Mouse (Mus musculus): ENCODE results near the gene Apc2. TPM values are rescaled to one million over a fixed set of nuclear protein-coding genes. Genes with fewer than 3 reads are reported as not detected.
A peak's percentile ranks its signal among the peaks of the same experiment; 100 is the strongest.

Apc2 gene
- polyA plus RNA-seq, 1 experiment from 2014 or later, result 18.3 TPM

DNA sequence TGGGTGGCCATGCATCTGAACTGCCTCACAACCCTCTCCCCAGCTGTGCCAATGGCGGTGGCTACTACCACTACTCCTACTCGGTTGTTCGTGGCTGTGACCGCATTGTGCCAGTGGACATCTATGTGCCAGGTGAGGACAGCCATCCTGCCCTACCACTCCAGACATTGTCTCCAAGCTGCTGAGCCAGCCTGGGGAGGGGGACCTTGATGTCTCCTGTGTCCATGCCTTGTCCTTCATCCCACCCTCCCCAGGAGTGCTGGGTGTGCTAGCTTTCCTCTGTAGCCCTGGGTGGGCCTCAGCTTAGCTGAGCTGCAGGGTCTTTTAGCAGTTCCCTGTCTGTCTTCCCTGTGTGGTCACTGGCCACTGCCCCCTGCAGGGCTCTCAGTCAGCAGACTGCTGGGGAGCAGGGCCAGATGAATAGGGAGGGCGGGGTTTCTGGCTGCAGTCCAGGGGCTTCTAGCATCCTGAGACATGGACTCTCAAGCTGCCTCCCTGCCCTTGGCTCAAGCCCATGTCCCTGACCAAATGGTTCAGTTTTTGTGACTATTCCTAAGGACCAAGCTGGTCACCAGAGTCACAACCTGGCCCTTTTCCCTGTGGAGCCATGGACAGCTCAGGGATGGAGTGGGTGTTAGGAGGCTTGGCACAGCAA, 39.8 kb upstream of the Apc2 start:
- H3K36me3 ChIP-seq, result peaks cover 59% of the 10 kb centered on the region
- H3K27ac ChIP-seq, result no peak overlapping the region
- H3K9me3 ChIP-seq, result no peaks in the 10 kb centered on the region
- no peak for ATAC-seq (ENCODE audit: insufficient number of reproducible peaks, insufficient read depth, low FRiP score, low TSS enrichment)
- no peak overlapping the region for H3K9ac ChIP-seq
- no peak overlapping the region for H3K4me2 ChIP-seq (replicated peaks)
- 83% methylated on average over 5 of the region's 5 CpGs for WGBS
- H3K27me3 ChIP-seq, result no peaks in the 10 kb centered on the region
- H3K4me3 ChIP-seq, result no peak overlapping the region
- H3K4me1 ChIP-seq, result peaks cover 18% of the 10 kb centered on the region

DNA sequence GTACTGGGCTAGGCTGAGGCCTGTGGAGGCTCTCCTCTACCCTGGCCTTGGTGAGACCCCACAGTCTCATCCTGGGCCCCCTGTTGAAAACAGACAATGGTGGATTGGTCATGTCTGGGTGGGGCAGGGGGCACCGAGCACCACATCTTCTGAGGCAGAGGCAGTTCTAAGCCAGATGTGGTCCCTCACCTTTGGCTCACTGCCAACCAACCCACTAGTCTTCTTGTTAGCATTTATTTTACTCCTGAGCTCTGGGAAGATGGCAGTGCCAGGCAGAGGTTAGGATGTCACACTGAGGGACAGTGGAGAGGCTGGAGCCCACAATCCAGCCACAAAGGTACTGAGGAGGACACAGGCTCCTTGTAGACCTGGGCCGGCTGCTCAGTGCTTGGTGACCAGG, 37.8 kb upstream of the Apc2 start:
- no peak overlapping the region for H3K27ac ChIP-seq
- no peak for ATAC-seq (ENCODE audit: insufficient number of reproducible peaks, insufficient read depth, low FRiP score, low TSS enrichment)
- no peak overlapping the region for H3K4me2 ChIP-seq (replicated peaks)
- H3K4me1 ChIP-seq, result peaks cover 25% of the 10 kb centered on the region
- peaks cover 59% of the 10 kb centered on the region for H3K36me3 ChIP-seq
- no peaks in the 10 kb centered on the region for H3K9me3 ChIP-seq
- no peak overlapping the region for H3K9ac ChIP-seq
- no peak overlapping the region for H3K4me3 ChIP-seq
- no peaks in the 10 kb centered on the region for H3K27me3 ChIP-seq
- WGBS, result 78% methylated on average over 2 of the region's 2 CpGs

DNA sequence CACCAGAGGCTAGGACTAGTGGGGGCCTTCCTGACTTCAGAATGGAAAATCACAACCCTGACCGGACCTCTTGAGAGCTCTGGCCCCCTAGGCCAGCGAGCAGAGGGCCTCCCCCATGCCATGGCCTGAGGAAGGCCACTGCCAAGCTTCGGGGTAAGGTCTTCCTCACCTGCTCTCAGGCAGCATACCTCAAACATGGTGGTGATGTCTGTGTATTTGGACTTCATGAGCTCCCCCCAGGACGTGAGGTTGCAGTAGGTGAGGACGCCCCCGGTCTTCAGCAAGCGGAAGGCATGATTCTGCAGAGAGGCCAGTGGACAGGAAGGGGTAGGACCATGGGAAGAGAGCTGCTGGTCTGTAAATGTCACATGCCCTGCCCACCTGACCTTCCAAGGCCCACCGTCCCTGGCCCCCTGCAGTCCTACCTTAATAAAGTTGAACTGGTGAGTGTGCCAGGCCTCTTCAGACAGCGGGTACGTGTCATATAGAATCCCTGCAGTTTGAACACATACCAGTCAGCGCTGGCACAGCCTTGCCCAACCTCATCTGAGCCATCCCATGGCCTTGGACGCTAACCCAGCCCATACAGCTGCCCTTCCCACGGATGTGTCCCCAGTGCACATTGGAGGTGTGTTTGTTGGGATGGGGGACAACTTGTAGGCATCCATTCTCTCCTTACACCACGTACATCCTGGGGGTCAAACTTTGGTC, 36.9 kb upstream of the Apc2 start:
- Histone ChIP-seq H3K4me2 (replicated peaks) (no peak overlapping the region), H3K27me3 (no peaks in the 10 kb centered on the region), H3K27ac (no peak overlapping the region), H3K4me3 (no peak overlapping the region), H3K36me3 (peaks cover 50% of the 10 kb centered on the region), H3K9me3 (no peaks in the 10 kb centered on the region), H3K9ac (no peak overlapping the region), H3K4me1 (peaks cover 25% of the 10 kb centered on the region)
- WGBS, result 88% methylated on average over 14 of the region's 14 CpGs
- ATAC-seq (ENCODE audit: insufficient number of reproducible peaks, insufficient read depth, low FRiP score, low TSS enrichment), result no peak

- Histone ChIP-seq H3K9me3 (no peaks in the 10 kb centered on the region), H3K4me2 (replicated peaks) (peak overlapping the region; percentile 89), H3K27ac (no peak overlapping the region), H3K4me3 (peak overlapping the region; percentile 57; the same call in 1 of the 2 replicates), H3K4me1 (peaks cover 25% of the 10 kb centered on the region), H3K9ac (0 out of 2 replicates have a peak overlapping the region, but pooled peaks have one; percentile 67), H3K27me3 (no peaks in the 10 kb centered on the region), H3K36me3 (peaks cover 45% of the 10 kb centered on the region)
- 82% methylated on average over 6 of the region's 6 CpGs for WGBS
- ATAC-seq (ENCODE audit: insufficient number of reproducible peaks, insufficient read depth, low FRiP score, low TSS enrichment), result no peak
These were observed 36.3 kb upstream of the Apc2 start for GRCm38 (mm10) chr10:80259463-80259805.

- H3K9ac ChIP-seq, result peak overlapping the region; percentile 67
- H3K4me2 ChIP-seq (replicated peaks), result peak overlapping the region; percentile 89
- WGBS, result 8% methylated on average over 19 of the region's 19 CpGs
- H3K27me3 ChIP-seq, result no peaks in the 10 kb centered on the region
- peak overlapping the region; percentile 57 for H3K4me3 ChIP-seq
- H3K27ac ChIP-seq, result peak overlapping the region; percentile 97
- no peak for ATAC-seq (ENCODE audit: insufficient number of reproducible peaks, insufficient read depth, low FRiP score, low TSS enrichment)
- peaks cover 25% of the 10 kb centered on the region for H3K4me1 ChIP-seq
- H3K36me3 ChIP-seq, result peaks cover 39% of the 10 kb centered on the region
- no peaks in the 10 kb centered on the region for H3K9me3 ChIP-seq
These were observed 35.7 kb upstream of the Apc2 start for GRCm38 (mm10) chr10:80259861-80260641.

DNA sequence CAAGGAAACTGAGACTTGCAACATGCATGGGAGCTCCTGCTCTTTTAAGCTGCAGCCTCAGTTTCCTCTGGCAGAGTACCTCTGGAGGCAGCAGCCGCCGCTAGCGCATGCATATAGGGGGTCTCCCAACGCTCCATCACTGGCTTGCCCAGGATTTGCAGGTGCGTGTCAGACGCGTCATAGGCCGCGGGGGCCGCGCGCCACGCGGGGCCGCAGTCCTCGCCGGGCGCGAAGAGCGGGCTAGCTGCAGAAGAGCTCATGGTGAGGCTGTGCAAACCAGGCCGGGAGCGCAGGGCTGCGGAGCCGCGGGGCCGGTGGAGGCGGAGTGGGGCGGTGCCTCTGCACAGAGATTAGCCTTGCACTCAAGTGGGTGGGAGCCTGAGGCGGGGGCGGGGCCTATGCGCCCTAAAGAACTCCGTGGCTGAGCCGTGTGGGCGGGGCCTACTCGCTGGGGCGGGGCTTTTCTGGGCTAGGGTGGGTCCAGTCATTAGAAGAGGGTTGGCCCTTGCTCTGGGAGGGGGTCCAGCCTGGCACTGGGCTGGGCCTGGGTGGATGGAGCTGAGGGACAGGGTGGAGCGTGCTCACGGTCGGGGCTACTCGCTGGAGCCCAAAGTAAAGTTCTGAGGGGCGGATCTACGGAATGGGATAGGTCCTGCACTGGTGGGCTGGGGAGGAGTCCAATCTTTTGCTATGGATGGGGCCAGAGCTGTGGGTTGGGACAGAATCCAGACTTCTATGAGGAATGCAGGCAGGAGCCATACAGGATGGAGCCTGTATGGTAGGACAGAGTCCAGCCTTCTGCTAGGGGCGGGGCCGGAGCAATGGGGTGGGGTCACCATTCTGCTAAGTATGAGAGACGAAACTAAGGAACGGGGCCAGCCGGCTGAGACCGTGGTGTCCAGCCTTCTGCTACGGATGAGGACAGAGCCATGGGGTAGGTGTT, 34.9 kb upstream of the Apc2 start, which contains the start of the genes Gamt and Dazap1:
TSS of gene Gamt (minus strand) at position 371 of the 943 bp plus-strand sequence.
TSS of gene Dazap1 (plus strand) at position 845 of the 943 bp plus-strand sequence.
- under 1% methylated on average over 49 of the region's 49 CpGs for WGBS
- H3K4me2 ChIP-seq (replicated peaks), result peak within 1 kb of the TSS; percentile 89
- no peaks in the 10 kb centered on the region for H3K9me3 ChIP-seq
- H3K27ac ChIP-seq, result peak within 1 kb of the TSS; percentile 97
- no peaks in the 10 kb centered on the region for H3K27me3 ChIP-seq
- peak within 1 kb of the TSS; percentile 67 for H3K9ac ChIP-seq
- peaks cover 29% of the 10 kb centered on the region for H3K4me1 ChIP-seq
- peak within 1 kb of the TSS; percentile 57 for H3K4me3 ChIP-seq
- peak; percentile 90 for ATAC-seq (ENCODE audit: insufficient number of reproducible peaks, insufficient read depth, low FRiP score, low TSS enrichment)
- peaks cover 30% of the 10 kb centered on the region for H3K36me3 ChIP-seq

GRCm38 (mm10) chr10:80261585-80261968, 34.2 kb upstream of the Apc2 start:
- Histone ChIP-seq H3K4me3 (peak overlapping the region; percentile 57), H3K36me3 (peaks cover 24% of the 10 kb centered on the region), H3K9me3 (no peaks in the 10 kb centered on the region), H3K9ac (peak overlapping the region; percentile 67; the same call in 1 of the 2 replicates), H3K4me1 (peaks cover 36% of the 10 kb centered on the region), H3K27me3 (no peaks in the 10 kb centered on the region), H3K27ac (peak overlapping the region; percentile 97), H3K4me2 (replicated peaks) (peak overlapping the region; percentile 89)
- WGBS, result 1% methylated on average over 14 of the region's 14 CpGs
- ATAC-seq (ENCODE audit: insufficient number of reproducible peaks, insufficient read depth, low FRiP score, low TSS enrichment), result peak; percentile 50

GRCm38 (mm10) chr10:80262169-80262568, 33.6 kb upstream of the Apc2 start:
- ATAC-seq (ENCODE audit: insufficient number of reproducible peaks, insufficient read depth, low FRiP score, low TSS enrichment), result no peak
- Histone ChIP-seq H3K4me1 (peaks cover 42% of the 10 kb centered on the region), H3K36me3 (peaks cover 19% of the 10 kb centered on the region), H3K9me3 (no peaks in the 10 kb centered on the region), H3K27ac (peak overlapping the region; percentile 97; the same call in 1 of the 2 replicates), H3K4me2 (replicated peaks) (peak overlapping the region; percentile 89), H3K27me3 (no peaks in the 10 kb centered on the region), H3K4me3 (peak overlapping the region; percentile 57; the same call in 1 of the 2 replicates), H3K9ac (no peak overlapping the region)
- WGBS, result 72% methylated on average over 12 of the region's 12 CpGs

- no peak overlapping the region for H3K27ac ChIP-seq
- no peak overlapping the region for H3K9ac ChIP-seq
- H3K36me3 ChIP-seq, result peaks cover 19% of the 10 kb centered on the region
- H3K4me3 ChIP-seq, result no peak overlapping the region
- no peak overlapping the region for H3K4me2 ChIP-seq (replicated peaks)
- WGBS, result 91% methylated on average over 10 of the region's 10 CpGs
- H3K9me3 ChIP-seq, result no peaks in the 10 kb centered on the region
- no peak for ATAC-seq (ENCODE audit: insufficient number of reproducible peaks, insufficient read depth, low FRiP score, low TSS enrichment)
- no peaks in the 10 kb centered on the region for H3K27me3 ChIP-seq
- H3K4me1 ChIP-seq, result peaks cover 49% of the 10 kb centered on the region
These were observed 32.9 kb upstream of the Apc2 start for GRCm38 (mm10) chr10:80262776-80263365.

DNA sequence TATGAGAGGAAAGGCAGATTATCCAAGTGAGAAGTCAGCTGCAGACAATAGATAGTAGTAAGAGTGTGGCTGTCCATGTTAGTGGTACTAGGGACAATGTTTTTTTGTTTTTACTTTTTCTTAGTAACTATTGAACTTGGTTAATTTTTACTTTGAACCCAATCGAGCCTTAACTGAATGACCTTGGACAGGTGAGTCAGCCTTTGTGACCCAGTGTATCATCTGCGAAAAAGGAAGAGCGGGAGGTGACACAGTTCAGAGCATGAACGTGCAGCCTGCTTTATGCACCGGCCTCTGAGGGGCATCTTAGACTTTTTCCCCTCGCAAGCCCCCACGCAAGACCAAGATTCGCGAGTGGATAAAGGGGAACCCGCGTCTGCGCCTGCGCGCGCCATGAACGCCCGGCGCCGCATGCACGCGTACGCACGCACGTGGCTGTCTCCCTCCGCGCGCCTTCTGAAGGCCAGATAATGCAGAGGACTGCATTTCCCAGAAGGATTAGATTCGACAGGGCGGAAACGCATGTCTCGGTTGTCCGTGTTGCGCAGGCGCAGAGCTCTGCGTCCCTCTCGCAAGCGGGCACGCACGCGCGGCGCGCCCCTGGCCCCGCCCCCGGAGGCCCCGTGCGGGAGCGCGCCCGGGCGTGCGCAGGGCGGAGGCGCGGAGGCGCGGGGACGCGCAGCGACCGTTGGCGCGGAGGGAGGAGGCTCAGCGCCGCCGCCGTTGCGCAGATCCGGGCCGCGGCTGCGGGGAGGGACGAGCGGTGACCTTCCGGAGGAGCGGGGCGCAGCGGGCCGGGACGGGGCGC, 31.2 kb upstream of the Apc2 start:
- Histone ChIP-seq H3K27ac (peak overlapping the region; percentile 76), H3K36me3 (peaks cover 17% of the 10 kb centered on the region), H3K4me1 (peaks cover 52% of the 10 kb centered on the region), H3K9me3 (no peaks in the 10 kb centered on the region), H3K4me3 (peak overlapping the region; percentile 92), H3K4me2 (replicated peaks) (peak overlapping the region; percentile 76), H3K27me3 (no peaks in the 10 kb centered on the region), H3K9ac (peak overlapping the region; percentile 97)
- ATAC-seq (ENCODE audit: insufficient number of reproducible peaks, insufficient read depth, low FRiP score, low TSS enrichment), result 0 out of 2 replicates have a peak, but pooled peaks have one; percentile 11
- 2% methylated on average over 76 of the region's 81 CpGs for WGBS
